Mouse (Mus musculus) lung, postnatal 25 days (tissue): ENCODE results near the gene Dapl1.

Experiments used
- DNase-seq: peaks from one replicate; pipeline ENCODE4 v3.0.0; 2022; ENCODE audit warnings: low spot score

The Dapl1 gene

DNA sequence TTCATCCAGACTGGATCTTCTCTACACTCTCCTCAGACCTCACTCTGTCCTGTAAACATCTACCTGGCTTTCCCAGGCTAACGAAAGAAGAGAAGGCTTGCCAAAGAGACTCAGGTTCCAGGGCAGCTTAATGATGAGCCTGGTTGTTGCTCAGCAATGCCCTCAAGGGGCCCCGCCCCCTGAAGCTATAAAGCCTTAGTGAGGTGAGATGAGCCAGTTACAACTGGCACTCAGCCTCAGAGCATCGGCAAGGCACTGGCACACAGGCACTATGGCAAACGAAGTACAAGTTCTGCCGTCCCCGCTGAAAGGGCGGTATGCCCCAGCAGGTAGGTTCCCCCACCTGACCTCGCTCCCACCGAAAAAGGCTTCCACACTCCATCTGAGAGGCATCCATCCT, at the start of gene Dapl1:
TSS of gene Dapl1 (plus strand) at position 216 of the 400 bp plus-strand sequence.
- DNase-seq = no peak

DNA sequence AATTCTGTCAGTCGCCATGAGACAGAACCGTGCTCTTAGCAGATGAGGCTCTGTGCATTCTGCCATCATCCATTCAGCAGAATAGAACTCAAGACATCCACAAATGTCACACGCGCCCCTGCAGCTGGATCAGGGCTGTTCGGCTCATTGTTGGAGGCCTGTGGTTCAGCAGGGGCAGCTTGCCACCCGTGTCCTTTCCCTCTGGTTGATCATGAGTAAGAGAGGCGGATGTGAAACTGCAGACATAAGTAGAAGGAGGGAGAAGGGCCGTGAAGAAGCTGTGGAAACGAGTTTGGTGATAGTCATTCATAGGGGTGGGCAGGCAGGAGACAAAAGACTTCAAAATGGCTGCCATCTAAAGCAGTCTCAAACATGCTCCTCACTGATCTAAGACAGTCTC, 49.6 kb upstream of the Dapl1 start:
- DNase-seq = no peak

DNA sequence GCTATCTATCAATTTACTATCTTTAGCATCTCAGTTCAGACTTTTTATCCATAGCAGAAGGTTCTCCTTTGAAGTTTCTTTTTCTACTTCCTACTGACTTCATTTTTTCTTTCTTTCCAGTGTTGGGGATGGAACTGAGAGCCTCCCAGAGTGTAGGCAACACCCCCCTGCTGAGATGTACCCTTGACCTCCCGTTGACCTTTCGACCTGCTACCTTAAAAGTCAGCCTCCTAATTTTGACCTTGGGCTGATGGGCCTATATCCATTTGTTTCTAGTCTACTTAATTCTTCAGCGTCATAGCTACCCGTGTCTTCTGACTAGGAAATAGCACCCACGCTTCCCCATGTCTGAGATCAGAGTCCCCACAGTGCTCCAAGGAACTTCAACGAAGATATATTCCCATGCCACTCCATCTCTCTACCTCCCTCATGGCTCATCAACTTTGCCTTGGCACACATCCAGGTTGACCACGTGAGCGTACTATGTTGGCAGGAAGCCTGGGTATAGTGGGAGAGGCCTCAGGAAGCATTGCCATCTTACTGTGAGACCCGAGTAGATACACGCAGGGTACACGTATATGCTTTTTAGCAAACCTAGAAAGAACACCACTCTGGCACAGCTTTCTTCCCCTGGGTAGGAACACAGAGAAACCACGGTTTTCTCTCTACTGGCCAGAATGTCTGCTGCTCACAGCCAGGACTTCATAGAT, 46.6 kb upstream of the Dapl1 start:
- DNase-seq = peak; percentile 77

DNA sequence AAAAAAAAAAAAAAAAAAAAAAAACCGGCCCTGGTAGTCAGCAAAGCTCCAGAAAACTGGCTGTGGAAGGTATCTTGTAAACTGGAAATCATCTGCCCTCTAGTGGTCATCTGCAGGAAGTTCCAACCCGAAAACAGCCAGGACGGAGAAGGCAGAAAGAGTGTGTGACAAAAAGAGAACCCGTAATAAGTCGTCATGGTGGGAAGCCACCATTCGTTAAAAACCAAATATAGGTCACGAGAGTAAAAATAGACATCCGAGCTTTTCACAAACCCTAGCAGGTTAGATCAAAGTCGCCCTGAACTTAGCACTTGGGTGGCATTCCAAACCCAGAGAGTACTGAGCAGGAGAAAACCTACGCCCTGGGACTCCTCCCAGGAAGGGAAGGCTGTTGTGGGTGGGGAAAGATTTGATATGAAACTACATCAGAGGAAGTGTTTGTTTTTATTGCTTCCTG, 45.9 kb upstream of the Dapl1 start:
- DNase-seq = peak; percentile 87

DNA sequence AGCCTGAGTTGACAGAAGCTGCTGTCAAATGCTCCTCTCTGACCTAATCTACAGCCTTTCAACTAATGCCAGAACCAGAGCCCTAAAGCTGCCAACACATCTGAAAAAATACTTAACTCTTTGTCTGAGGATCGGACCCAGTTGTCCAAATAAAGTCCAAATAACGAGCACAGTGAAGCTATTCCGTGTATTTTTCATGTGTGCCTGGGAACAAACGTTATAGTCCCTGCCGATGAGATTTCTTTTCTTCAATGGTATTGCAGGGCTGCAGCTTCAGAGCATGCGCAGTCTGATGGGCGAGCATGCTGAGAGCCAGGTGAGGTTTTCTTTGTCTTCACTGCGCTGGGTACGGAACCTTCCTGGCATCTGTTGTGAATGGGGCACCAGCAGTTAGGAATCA, 44.6 kb upstream of the Dapl1 start:
- DNase-seq = no peak

DNA sequence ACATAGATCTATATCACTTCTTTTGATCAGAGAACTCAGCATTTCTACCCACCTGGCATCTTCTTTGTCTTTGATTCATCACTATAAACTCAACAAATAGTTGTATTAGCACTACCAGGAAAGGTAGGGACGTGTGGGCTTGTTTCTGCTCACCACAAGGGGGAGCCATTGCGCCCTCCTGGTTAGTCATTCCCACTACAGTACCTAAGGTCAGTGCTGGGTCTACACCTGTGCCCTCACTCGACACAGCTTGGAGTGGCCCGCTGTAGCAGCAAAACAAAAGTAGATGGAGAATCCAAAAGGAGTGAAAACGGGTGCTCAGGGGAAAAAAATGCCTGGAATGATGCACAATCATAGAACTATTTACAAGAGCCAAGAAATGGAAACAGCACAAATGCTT, 44.0 kb upstream of the Dapl1 start:
- DNase-seq = peak; percentile 76

DNA sequence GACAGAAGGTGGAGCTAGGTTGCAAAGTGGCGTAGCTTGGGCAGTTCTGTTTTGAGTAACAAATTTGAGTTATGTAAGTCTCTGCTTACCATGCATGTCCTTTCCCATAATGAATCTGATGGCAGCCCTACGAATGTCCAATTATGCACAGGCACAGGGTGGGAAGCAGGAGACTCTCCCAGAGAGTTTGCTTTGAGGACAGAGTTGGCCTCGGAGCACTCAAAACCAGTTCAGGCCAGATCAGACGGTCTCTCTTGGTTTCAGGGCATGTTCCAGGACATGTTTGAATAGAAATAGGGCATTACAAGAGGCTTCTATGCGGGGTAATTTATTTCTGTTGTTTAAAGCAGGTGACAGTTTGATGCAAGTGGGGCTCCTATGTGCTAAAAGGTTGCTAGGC, 42.8 kb upstream of the Dapl1 start:
- no peak for DNase-seq

DNA sequence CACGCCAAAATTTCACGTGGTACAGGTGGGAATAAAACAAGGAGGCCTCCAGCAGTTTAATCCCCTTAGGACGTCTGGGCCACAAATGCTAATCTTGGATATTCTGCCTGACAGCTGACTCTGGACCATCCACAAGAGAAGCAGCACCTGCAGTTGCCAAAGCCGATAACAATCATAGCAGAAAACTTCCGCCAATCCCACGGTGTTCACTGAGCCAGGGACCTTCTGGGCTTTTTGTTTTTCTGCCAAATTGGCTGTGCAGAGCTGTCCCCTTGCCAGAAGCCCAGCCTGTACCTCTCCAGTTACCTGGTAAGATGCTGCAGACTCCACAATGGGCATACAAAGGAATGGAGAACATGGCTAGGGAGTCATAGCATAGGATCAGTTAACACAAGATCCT, 37.8 kb upstream of the Dapl1 start:
- no peak for DNase-seq

DNA sequence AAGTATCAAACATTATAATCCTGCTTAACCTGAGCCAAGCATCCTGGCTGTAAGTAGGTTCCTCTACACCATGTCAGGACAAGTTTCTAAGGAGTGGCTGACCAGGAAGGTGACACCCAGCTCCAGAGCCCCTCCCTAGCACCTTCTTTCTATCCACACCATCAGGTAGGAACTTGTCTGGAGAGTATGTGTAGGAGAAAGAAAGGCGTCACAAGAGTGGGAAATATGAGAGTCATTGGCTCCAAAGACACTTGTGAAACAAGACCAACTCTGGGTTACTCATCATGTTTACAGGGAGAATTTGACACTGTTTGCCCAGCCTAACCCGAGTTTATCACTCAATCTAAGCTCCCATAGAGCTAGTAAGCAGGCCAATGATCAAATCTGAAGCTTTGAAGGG, 36.7 kb upstream of the Dapl1 start:
- DNase-seq = no peak

DNA sequence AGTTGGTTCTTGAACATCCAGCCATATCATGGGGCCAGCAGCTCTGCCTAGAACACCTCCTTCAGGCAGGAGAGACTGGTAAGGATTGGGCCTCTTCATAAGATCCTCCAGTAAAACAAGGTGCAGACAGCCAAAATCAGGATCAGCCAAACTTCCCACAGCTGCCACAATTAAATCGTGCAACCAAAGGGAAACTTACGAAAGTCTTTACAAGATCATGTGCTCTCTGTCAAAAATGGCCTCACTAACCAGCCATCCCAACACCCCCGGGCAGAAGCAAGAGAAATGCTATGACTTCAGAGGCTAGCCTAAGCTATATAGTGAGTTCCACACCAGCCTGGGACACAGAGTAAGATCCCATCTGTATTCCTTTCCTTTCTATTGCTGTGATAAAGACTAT, 35.9 kb upstream of the Dapl1 start:
- DNase-seq = no peak

DNA sequence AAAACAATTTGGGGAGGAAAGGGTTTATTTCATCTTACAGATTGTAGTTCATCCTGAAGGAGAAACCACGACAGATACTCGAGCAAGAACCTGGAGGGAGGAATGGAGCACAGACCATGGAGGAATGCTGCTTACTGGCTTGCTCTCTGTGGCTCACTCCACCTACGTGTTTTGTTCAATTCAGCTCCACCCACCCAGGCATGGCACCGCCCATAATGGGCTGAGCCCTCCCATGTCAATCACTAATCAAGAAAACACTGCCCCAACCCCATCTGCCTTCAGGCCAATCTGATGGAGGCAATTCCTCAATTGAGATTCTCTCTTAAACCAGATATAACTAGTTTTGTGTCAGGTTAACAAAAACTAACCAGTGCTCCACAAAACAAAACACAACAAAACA, 35.5 kb upstream of the Dapl1 start:
- DNase-seq = no peak

DNA sequence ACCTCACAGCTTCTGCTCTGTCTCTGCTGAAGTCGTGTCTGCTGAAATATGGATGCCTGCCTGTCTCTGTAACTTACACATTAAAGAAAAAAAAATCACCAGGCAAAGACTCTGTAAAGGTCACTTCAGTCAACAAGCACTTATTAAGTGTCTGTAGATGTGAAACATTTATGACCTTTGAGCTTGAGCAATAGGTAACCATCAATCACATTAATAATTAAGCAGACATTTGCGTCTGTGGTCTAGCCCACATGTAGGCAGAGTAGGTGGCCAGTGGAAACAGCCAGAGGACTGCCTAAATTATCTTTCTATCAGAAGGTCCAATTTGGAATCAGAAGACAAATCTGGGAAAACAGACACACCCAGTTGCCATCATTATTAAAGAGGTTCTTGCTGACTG, 32.8 kb upstream of the Dapl1 start:
- no peak for DNase-seq

DNA sequence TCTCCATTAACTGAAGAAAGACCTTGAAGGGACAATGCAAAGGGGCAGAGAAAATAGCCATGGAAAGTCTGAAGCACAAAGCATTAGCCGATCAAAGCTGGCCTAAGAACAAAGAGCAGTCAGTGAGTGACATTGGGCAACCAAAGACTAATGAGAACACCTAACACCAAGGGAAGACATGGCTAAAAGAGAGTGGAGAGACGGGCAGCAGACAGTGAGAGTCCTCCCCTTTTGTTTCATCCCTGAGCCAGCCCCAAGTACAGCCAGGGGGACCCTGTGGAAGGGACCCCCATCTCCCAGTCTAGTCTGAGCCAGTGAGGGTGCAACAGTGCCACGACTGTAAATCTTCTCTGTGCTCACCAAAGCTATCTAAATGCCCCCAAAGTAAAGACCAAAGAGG, 32.4 kb upstream of the Dapl1 start:
- no peak for DNase-seq

DNA sequence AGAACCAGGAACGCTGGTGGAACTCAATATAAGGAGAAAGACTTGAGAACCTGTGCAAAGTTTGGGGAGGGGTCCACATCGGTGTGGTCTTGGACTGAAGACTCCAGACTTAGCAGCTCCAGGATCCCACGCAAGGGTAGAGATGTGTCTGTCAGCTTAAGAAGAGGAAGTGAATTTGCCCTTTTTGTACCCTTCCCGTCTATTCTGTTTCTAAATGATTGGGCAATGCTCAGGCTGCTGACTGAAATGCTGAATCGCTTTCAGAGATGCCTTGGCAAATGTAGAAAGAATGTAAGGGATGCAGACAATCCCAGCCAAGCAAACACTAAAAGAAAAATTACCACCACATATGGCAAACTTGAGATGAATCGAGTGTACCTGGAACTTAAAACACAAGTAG, 22.4 kb upstream of the Dapl1 start:
- DNase-seq = no peak

DNA sequence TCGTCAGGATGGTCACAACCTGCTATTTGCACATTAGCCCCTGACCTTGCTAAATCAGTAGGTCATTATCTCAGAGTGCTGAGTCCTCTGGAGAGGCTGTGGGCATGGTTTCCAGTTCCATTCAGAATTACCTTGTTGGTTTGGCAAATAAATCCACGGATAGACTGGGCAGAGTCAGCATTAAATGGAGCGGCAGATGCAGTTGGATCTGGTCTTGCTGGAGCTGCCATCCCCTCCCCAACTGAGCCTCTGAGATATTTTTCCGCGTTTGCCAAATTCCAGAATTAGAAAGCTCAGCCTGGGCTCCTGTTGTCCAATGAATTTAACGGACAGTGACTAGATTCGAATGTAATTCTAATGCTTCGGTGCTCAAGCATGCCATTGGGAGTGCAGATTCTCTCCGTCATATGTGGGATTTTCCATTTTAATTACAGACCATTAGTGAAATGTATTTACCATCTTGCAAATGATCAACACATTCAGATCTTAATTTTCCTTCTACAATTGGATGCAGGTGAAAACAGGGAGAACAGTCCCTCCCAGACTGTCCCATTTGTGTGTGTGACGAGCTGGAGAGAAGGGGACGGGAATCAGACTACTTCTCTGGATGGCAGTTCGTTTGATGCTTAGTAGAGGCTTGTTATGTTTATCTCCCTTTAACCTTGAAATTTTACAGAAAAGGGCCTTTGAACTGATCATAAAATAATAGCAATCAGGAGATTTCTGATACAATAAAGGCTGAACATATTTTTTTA, 20.8 kb upstream of the Dapl1 start:
- no peak for DNase-seq

DNA sequence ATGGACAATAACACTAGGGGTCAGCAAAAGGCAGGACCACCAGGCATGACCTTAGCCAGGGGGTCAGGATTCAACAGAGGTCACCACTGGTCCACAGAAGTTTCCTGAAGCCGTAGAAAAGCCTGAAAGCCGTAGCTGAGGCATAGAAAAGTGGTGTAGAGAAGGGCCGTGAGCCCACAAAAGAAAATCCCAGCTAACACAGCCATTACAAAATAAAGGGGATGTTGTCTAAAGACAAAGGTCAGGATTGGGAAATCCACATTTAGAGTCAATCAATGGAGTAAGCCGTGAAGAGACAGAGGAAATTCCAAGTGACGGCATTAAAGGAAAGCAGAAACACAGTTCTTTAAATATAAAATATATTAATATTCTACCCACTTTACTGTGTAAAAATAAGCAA, 18.8 kb upstream of the Dapl1 start:
- no peak for DNase-seq

DNA sequence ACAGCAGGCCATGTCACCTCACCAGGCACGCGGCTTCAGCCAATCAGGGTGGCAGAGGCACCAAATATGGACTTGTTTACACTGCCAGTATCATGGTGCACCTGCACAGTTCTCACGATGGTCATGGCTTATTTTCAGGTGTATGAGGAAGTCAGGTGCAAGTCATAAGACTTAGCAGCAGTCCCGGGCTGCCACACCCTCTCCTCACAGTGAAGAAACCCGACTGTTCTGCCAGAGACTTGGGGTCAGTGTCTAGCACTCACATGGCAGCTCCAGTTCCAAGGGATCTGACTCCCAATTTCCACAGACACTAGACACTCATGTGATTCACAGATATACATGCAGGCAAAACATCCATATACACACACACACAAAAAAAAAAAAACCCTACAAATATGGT, 18.1 kb upstream of the Dapl1 start:
- no peak for DNase-seq

DNA sequence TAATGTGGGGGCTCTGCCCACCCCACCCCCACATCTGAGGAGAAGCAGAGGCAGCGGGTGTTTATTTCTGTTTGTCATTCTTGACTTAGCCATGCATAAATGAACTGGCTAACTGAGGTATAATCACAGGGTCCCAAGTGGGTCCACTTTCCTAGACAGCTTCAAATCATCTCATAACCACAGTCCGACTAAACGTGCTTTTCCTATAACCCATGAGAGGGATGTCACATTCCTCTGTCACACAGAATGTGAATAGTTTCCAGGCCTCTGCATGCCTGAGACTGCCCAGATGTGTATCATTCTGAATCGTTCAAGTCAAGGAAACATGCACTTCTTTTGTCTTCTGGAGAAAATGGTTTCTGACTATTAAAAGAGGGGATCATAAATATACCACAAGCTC, 17.4 kb upstream of the Dapl1 start:
- DNase-seq = no peak

DNA sequence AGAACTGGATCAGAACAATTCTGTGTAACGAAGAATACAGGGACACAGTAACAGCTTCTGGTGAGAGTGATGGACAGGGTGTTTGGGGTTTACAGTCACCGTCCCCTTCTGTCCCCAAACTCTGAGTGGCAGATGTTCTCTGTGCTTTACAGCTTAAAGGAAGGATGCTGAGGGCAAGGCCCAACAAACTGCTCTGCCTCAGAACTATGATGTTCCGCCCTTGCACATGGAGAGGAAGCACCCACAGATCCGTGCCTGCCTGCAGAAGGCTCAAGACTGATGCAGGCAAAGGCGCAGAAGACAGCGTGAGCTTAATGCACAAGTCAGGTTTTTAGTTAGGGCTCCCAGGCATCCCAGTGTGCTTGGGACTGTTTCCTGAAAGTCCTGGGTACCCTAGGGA, 16.5 kb upstream of the Dapl1 start:
- no peak for DNase-seq

DNA sequence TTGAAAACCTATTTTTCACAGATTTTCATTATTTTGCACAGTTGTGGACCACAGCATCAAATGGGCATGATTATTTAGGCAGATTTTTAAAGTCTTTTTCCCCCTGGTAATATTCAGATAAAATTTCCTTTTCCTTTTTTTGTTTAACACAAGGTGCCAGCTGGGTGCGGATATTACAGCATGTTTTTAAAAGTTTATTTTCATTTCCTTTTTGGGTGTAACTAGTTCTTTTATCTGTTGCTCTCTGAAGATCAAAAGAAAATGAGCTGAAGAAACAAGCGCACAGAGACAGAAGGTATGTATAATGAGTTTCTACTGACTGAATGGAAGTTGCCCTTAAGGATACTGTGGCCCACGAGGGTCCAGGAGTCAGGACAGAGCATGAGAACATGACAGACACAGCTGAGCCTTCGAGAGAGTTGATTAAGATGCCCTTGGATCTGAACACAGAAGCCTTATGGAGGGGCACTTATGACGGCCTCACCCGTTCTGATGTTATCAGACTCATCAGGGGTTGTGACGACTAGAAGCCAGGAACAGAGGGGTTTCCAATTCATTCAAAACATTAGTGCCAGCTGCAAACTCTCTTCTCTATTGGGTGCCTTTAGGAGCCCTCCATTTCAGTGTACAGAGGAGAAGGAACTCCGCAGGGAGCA, 14.7 kb upstream of the Dapl1 start:
- DNase-seq = no peak

DNA sequence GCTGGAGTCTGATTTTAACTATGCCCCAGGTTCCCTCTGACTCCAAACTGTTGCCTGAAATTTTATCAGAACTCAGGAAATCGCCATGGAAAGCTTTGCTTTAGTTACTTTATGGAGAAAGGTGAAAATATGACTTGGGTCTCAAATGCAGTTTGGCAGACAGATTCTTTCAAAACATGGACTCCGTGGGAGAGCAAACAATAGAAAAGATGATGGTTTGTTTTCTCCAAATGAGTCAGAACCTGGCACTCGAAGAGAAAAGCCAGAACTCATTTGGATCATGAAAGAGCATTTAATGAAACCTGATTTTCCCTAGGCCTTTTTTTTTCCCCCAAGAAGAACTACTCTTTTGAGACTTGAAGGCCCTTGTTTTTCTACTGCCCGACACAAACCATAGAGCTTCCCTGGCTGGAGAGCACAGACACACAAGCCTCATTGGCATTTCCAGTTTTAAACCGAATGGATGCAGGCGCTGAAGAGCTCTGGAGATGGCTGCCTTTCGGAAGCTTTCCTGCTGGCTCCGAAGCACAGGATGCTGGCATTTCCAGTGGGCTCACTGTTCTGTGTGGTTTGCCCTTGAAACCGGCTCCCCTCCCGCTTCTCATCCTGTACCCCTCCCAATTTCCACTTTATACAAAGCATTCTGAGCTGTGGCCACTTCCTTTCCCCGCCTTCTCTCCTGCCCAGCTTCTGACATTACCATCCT, 14.0 kb upstream of the Dapl1 start:
- peak; percentile 57 for DNase-seq

DNA sequence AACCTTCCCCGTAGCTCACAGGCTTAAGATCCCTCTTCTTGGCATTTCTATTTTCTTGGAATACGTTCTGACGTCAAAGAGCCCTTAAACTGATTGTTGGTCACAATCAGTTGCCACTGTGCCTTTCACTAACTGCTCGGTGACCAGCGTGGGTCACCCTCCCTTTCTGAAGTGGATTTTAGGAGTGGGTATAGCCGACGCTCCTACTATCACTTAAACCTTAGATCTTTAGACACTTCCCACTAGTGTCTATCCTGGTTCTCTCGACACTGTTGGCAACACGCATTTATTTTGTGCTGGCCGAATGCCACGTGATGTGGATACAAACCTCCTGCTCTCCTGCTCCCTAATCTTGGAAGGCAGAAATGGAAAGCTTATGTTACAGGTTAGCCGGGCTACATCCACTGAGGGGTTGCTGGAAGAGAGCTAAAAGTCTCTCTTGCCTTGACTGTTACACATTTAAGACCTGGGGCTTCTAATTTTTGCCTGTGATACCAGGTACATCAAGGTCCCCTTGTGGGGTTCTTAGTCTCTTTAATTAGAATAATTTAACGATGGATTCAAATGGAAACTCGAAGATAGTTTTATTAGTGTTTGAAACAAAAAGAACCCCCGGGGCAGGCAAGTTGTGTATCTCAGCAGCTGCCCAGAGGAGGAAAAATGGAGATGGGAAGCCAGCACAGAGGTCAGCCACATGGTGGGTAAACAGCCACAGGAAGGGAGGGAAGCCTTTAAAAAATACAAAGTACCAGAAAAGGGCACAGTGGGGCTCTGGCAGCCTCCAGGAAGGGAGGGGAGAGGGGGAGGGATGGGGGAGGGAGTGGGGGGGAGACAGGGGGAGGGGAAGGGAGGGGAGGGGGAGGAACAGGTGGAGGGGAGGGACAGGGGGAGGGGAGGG, 13.2 kb upstream of the Dapl1 start:
- DNase-seq = peak; percentile 35
